9 mouse cellular contexts compared by ENCODE assay signal in genomic region chr17:43611586-43611985, GRCm38 (mm10). TPM values are rescaled to one million over a fixed set of nuclear protein-coding genes. Genes with fewer than 3 reads are reported as not detected.
DNase-seq lines count a peak whose midpoint lies in the region; ATAC-seq and TF ChIP-seq lines count a peak whose summit lies in the region.
"Had no signal": no experiment of that assay in that cellular context is flagged by ENCODE, and none has a peak within 500 bp of the region (broad histone marks: within the 10 kb centered on the region; RNA-seq: fewer than 3 reads in every experiment).

No protein-coding gene starts in this region.

- H3K27me3 ChIP-seq in embryonic facial prominence, embryonic 10.5 days (replicated peaks; ENCODE audit: low read depth, poor library complexity, severe bottlenecking), result no peaks in the 10 kb centered on the region
- H3K27me3 ChIP-seq in hindbrain, embryonic 16.5 days (replicated peaks; ENCODE audit: control insufficient read depth, insufficient read depth, low read length), result no peaks in the 10 kb centered on the region
- H3K27me3 ChIP-seq in midbrain, postnatal 0 days (ENCODE audit: insufficient read depth, low read length), result no peaks in the 10 kb centered on the region
- H3K27me3 ChIP-seq: neural tube, embryonic 12.5 days had no signal

- intact Hi-C loops in left cerebral cortex, postnatal 36 days (cut with DNase I), result loop anchor here (1.0 to 2.0 kb wide), 2 partner anchors 93 to 347 kb away; no protein-coding TSS in a partner anchor

- H3K36me3 ChIP-seq in embryonic facial prominence, embryonic 10.5 days (replicated peaks), result no peaks in the 10 kb centered on the region
- no peaks in the 10 kb centered on the region for H3K36me3 ChIP-seq in hindbrain, embryonic 16.5 days (ENCODE audit: control insufficient read depth, insufficient read depth, low read length)
- H3K36me3 ChIP-seq in midbrain, postnatal 0 days (ENCODE audit: insufficient read depth, low read length), result no peaks in the 10 kb centered on the region
- H3K36me3 ChIP-seq: neural tube, embryonic 12.5 days had no signal

- H3K4me3 ChIP-seq in bone marrow, adult 2 months (replicated peaks; ENCODE audit: control insufficient read depth, low read depth, low read length), result no peak overlapping the region
- no peak overlapping the region for H3K4me3 ChIP-seq in embryonic facial prominence, embryonic 10.5 days
- no peak overlapping the region for H3K4me3 ChIP-seq in hindbrain, embryonic 16.5 days (ENCODE audit: low read length)
- H3K4me3 ChIP-seq in midbrain, postnatal 0 days (ENCODE audit: low read depth, low read length), result no peak overlapping the region
- H3K4me3 ChIP-seq: neural tube, embryonic 12.5 days had no signal

- H3K9ac ChIP-seq in hindbrain, embryonic 16.5 days (ENCODE audit: low read depth, low read length), result no peak overlapping the region
- H3K9ac ChIP-seq in midbrain, postnatal 0 days (replicated peaks; ENCODE audit: low read length, poor library complexity, severe bottlenecking), result no peak overlapping the region
- H3K9ac ChIP-seq: neural tube, embryonic 12.5 days had no signal

- ATAC-seq in hindbrain, embryonic 16.5 days, result peak; percentile 73
- peak; percentile 59 for ATAC-seq in midbrain, postnatal 0 days (ENCODE audit: low FRiP score)

- H3K4me1 ChIP-seq in bone marrow, adult 2 months (ENCODE audit: control insufficient read depth, insufficient read depth, low read length), result no peaks in the 10 kb centered on the region
- H3K4me1 ChIP-seq in embryonic facial prominence, embryonic 10.5 days, result peaks cover 7% of the 10 kb centered on the region; the same call in 1 of the 2 replicates
- H3K4me1 ChIP-seq in hindbrain, embryonic 16.5 days (ENCODE audit: control insufficient read depth, insufficient read depth, low read depth, low read length), result no peaks in the 10 kb centered on the region
- no peaks in the 10 kb centered on the region for H3K4me1 ChIP-seq in midbrain, postnatal 0 days (ENCODE audit: insufficient read depth, low read length)
- H3K4me1 ChIP-seq: neural tube, embryonic 12.5 days had no signal

- TF ChIP-seq CTCF in bone marrow, adult 2 months (IDR thresholded peaks at IDR 0.05; ENCODE audit: control insufficient read depth, insufficient read depth, low read length), result peak; percentile 65
- peak; percentile 95 for TF ChIP-seq CTCF in midbrain, postnatal 0 days (IDR thresholded peaks at IDR 0.05)

- WGBS in bone marrow, adult 2 months, result 16% methylated on average over 7 of the region's 7 CpGs
- 28% methylated on average over 7 of the region's 7 CpGs for WGBS in embryonic facial prominence, embryonic 10.5 days
- WGBS in hindbrain, embryonic 16.5 days, result 17% methylated on average over 7 of the region's 7 CpGs
- 19% methylated on average over 7 of the region's 7 CpGs for WGBS in midbrain, postnatal 0 days

- TF ChIP-seq POLR2A in bone marrow, adult 2 months (IDR thresholded peaks at IDR 0.05; ENCODE audit: borderline replicate concordance, control insufficient read depth, low read depth, low read length), result no peak

- H3K27ac ChIP-seq in bone marrow, adult 2 months (ENCODE audit: control insufficient read depth, insufficient read depth, low read depth, low read length, poor library complexity), result no peak overlapping the region
- H3K27ac ChIP-seq in embryonic facial prominence, embryonic 10.5 days (replicated peaks), result no peak overlapping the region
- no peak overlapping the region for H3K27ac ChIP-seq in hindbrain, embryonic 16.5 days (ENCODE audit: low read depth, low read length)
- no peak overlapping the region for H3K27ac ChIP-seq in midbrain, postnatal 0 days (ENCODE audit: low read depth, low read length)
- H3K27ac ChIP-seq: neural tube, embryonic 12.5 days had no signal

- peak; percentile 44 for DNase-seq in ovary, postnatal 14 days (ENCODE audit: low spot score)
- DNase-seq in ovary, postnatal 10 days (ENCODE audit: low spot score), result no peak
- peak; percentile 81 for DNase-seq in embryonic facial prominence, embryonic 10.5 days (ENCODE audit: low spot score)
- DNase-seq in left cerebral cortex, postnatal 36 days (ENCODE audit: low spot score in 2 of 2), result peak; percentile 34 to 44
- DNase-seq in midbrain, postnatal 0 days (ENCODE audit: low spot score), result peak; percentile 89
- DNase-seq in thymus, postnatal 36 days, result peak; percentile 24 to 34

- no peaks in the 10 kb centered on the region for H3K9me3 ChIP-seq in embryonic facial prominence, embryonic 10.5 days
- H3K9me3 ChIP-seq in hindbrain, embryonic 16.5 days (ENCODE audit: control insufficient read depth, low read length), result no peaks in the 10 kb centered on the region
- no peaks in the 10 kb centered on the region for H3K9me3 ChIP-seq in midbrain, postnatal 0 days (ENCODE audit: low read length)
- H3K9me3 ChIP-seq: neural tube, embryonic 12.5 days had no signal

- H3K4me2 ChIP-seq in hindbrain, embryonic 16.5 days (ENCODE audit: low read length), result no peak overlapping the region
- no peak overlapping the region for H3K4me2 ChIP-seq in midbrain, postnatal 0 days (ENCODE audit: low read depth, low read length, poor library complexity, severe bottlenecking)
- H3K4me2 ChIP-seq: neural tube, embryonic 12.5 days had no signal

RNA-seq across cellular contexts. Expression of gene Tdrd6, which starts 18.5 kb away (rescaled TPM):
- not detected in 2 replicates for polyA plus RNA-seq in bone marrow, adult 2 months (2011; ENCODE audit: insufficient read depth, insufficient read length, low replicate concordance, missing spikeins)
- polyA plus RNA-seq in embryonic facial prominence, embryonic 10.5 days (2016; fragmentation: Nextera tagmentation; extraction: Ambion mirVana), result 0.14 and 0.17 TPM in 2 replicates
- polyA plus RNA-seq in hindbrain, embryonic 16.5 days (2015; fragmentation: Nextera tagmentation; extraction: Ambion mirVana), result 0.46 and 0.79 TPM in 2 replicates
- under 1 TPM; 0.29 to 0.49 TPM for total RNA-seq in left cerebral cortex, postnatal 36 days (2021)
- 1.4 and 1.6 TPM in 2 replicates for total RNA-seq in midbrain, postnatal 0 days (2014; rRNA removed)
- polyA plus RNA-seq in midbrain, postnatal 0 days (2015; fragmentation: Nextera tagmentation; extraction: Ambion mirVana), result 0.75 and 0.86 TPM in 2 replicates

RNA-seq across cellular contexts. Expression of gene Pla2g7, which starts 43.7 kb away (rescaled TPM):
- polyA plus RNA-seq in bone marrow, adult 2 months (2011; ENCODE audit: insufficient read depth, insufficient read length, low replicate concordance, missing spikeins), result 3.7 and 16.1 TPM in 2 replicates
- polyA plus RNA-seq in embryonic facial prominence, embryonic 10.5 days (2016; fragmentation: Nextera tagmentation; extraction: Ambion mirVana), result 5.0 and 5.1 TPM in 2 replicates
- 148 and 226 TPM in 2 replicates for polyA plus RNA-seq in hindbrain, embryonic 16.5 days (2015; fragmentation: Nextera tagmentation; extraction: Ambion mirVana)
- total RNA-seq in left cerebral cortex, postnatal 36 days (2021), result 10 to 100 TPM; 72.1 to 86.8 TPM
- 49.7 and 49.8 TPM in 2 replicates for total RNA-seq in midbrain, postnatal 0 days (2014; rRNA removed)
- polyA plus RNA-seq in midbrain, postnatal 0 days (2015; fragmentation: Nextera tagmentation; extraction: Ambion mirVana), result 87.8 and 93.9 TPM in 2 replicates

RNA-seq across cellular contexts. Expression of gene Slc25a27, which starts 55.4 kb away (rescaled TPM):
- 0.66 and 3.2 TPM in 2 replicates for polyA plus RNA-seq in bone marrow, adult 2 months (2011; ENCODE audit: insufficient read depth, insufficient read length, low replicate concordance, missing spikeins)
- polyA plus RNA-seq in embryonic facial prominence, embryonic 10.5 days (2016; fragmentation: Nextera tagmentation; extraction: Ambion mirVana), result 34.5 and 38.1 TPM in 2 replicates
- 97.4 and 99.1 TPM in 2 replicates for polyA plus RNA-seq in hindbrain, embryonic 16.5 days (2015; fragmentation: Nextera tagmentation; extraction: Ambion mirVana)
- 10 to 100 TPM; 37.5 to 55.3 TPM for total RNA-seq in left cerebral cortex, postnatal 36 days (2021)
- 44.2 and 60.2 TPM in 2 replicates for total RNA-seq in midbrain, postnatal 0 days (2014; rRNA removed)
- polyA plus RNA-seq in midbrain, postnatal 0 days (2015; fragmentation: Nextera tagmentation; extraction: Ambion mirVana), result 63.0 and 74.4 TPM in 2 replicates

RNA-seq across cellular contexts. Expression of gene Cyp39a1, which starts 55.6 kb away (rescaled TPM):
- polyA plus RNA-seq in bone marrow, adult 2 months (2011; ENCODE audit: insufficient read depth, insufficient read length, low replicate concordance, missing spikeins), result 2.2 and 2.4 TPM in 2 replicates
- 33.7 and 34.2 TPM in 2 replicates for polyA plus RNA-seq in embryonic facial prominence, embryonic 10.5 days (2016; fragmentation: Nextera tagmentation; extraction: Ambion mirVana)
- 15.1 and 16.0 TPM in 2 replicates for polyA plus RNA-seq in hindbrain, embryonic 16.5 days (2015; fragmentation: Nextera tagmentation; extraction: Ambion mirVana)
- 1 to 10 TPM; 2.2 to 2.3 TPM for total RNA-seq in left cerebral cortex, postnatal 36 days (2021)
- 1.3 and 1.5 TPM in 2 replicates for total RNA-seq in midbrain, postnatal 0 days (2014; rRNA removed)
- polyA plus RNA-seq in midbrain, postnatal 0 days (2015; fragmentation: Nextera tagmentation; extraction: Ambion mirVana), result 5.6 and 6.1 TPM in 2 replicates
